Mouse (Mus musculus) C2C12 (cell line): ENCODE data around the gene Krt24. TPM values are rescaled to one million over a fixed set of nuclear protein-coding genes. Genes with fewer than 3 reads are reported as not detected.

Experiments
- H3K27me3 ChIP-seq: one replicate; pipeline ENCODE4 v1.6.1; 2011; ENCODE audit not compliant: control insufficient read depth, insufficient read depth, insufficient read length
- H3K36me3 ChIP-seq: one replicate; pipeline ENCODE4 v1.6.1; 2011; ENCODE audit not compliant: control insufficient read depth, insufficient read depth
- H3K4me3 ChIP-seq: one replicate; pipeline ENCODE4 v1.5.1; 2011; ENCODE audit warnings: mild to moderate bottlenecking, control low read depth; ENCODE audit not compliant: poor library complexity, insufficient read depth, severe bottlenecking
- H3K79me2 ChIP-seq: one replicate; pipeline ENCODE4 v1.6.1; 2011; ENCODE audit not compliant: control insufficient read depth, insufficient read depth
- H3K79me3 ChIP-seq: one replicate; pipeline ENCODE4 v1.6.1; 2011; ENCODE audit warnings: low read depth, control low read depth
- H3ac ChIP-seq: one replicate; pipeline ENCODE3; 2011; ENCODE audit warnings: low read depth; ENCODE audit not compliant: control insufficient read depth, insufficient read length
- CEBPB ChIP-seq: IDR thresholded peaks from one replicate; pipeline ENCODE4 v1.6.1; 2011; ENCODE audit warnings: low read depth, mild to moderate bottlenecking, control low read depth, moderate library complexity
- CTCF ChIP-seq: IDR thresholded peaks from one replicate; pipeline ENCODE4 v1.5.1; 2011; ENCODE audit not compliant: control insufficient read depth, insufficient read depth, insufficient read length
- FOSL1 ChIP-seq: IDR thresholded peaks from one replicate; pipeline ENCODE4 v1.8.0; 2011; ENCODE audit warnings: mild to moderate bottlenecking, low read length; ENCODE audit not compliant: poor library complexity, insufficient read depth, severe bottlenecking
- MAX ChIP-seq: IDR thresholded peaks from one replicate; pipeline ENCODE4 v1.6.1; 2011; ENCODE audit warnings: mild to moderate bottlenecking, control low read depth
- MYOD1 ChIP-seq: IDR thresholded peaks from one replicate; pipeline ENCODE4 v1.6.1; 2011; ENCODE audit warnings: low read depth; ENCODE audit not compliant: control insufficient read depth, insufficient read length
- MYOG ChIP-seq: IDR thresholded peaks from one replicate; pipeline ENCODE4 v1.6.1; 2011; ENCODE audit not compliant: control insufficient read depth, insufficient read length; ENCODE audit errors: extremely low read depth
- USF1 ChIP-seq: IDR thresholded peaks from one replicate; pipeline ENCODE4 v1.6.1; 2011; ENCODE audit warnings: low read depth, mild to moderate bottlenecking, control low read depth, moderate library complexity
- polyA plus RNA-seq: library from polyadenylated mRNA; unstranded; fragments of >200 nt; fragmentation: generic; extraction: Trizol; gene quantifications from one replicate; pipeline ENCODE4 v1.2.1, GENCODE M21; 2012; ENCODE audit warnings: missing spikeins

Gene Krt24
- polyA plus RNA-seq, 1 experiment = not detected

DNA sequence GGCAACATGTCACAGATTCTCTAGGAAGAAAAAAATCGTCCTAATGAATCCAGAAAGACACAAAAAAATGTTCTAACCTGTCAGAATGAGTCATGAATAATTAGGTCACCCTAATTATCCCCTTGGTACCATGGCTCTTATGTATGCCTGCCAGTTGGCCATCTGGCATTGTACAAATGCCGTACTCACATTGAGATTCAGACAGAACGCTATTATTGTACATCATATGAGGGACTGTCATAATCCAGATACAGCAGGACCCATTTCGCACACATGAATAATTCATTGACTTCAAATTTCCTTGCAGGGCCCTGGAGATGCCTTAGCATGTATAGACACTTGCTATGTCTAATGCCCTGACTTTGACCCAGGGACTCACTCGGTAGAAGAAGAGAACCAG is 1.1 kb downstream of the Krt24 start:
- Histone ChIP-seq H3K79me2 (no peaks in the 10 kb centered on the region), H3K27me3 (peaks cover 57% of the 10 kb centered on the region), H3K79me3 (no peaks in the 10 kb centered on the region), H3K4me3 (no peak overlapping the region), H3ac (no peak overlapping the region), H3K36me3 (no peaks in the 10 kb centered on the region)
- no peak for TF ChIP-seq USF1
- no peak for TF ChIP-seq MYOD1
- no peak for TF ChIP-seq CTCF
- TF ChIP-seq CEBPB = no peak
- no peak for TF ChIP-seq MYOG
- no peak for TF ChIP-seq FOSL1
- TF ChIP-seq MAX = no peak

DNA sequence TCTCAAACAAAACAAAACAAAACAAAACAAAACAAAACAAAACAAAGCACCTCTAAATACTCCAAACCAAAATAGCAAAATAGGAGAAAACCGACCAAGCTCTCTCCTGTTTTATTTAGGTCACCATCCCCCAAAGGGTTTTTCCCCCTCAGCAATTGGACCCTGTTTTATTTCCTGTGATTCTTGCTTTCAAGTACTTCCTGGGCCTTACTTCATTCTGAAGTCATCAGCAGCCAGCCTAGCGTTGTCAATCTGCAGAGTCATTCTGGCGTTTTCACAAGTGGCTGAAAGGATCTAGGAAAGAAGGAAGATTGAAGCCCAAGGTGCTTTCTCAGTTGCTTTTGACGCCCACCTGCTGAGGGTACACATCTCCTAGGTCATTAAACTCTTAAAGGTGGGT is 1.7 kb downstream of the Krt24 start:
- no peak for TF ChIP-seq USF1
- TF ChIP-seq MAX = no peak
- TF ChIP-seq CEBPB = no peak
- TF ChIP-seq MYOD1 = no peak
- no peak for TF ChIP-seq MYOG
- TF ChIP-seq CTCF = no peak
- no peak for TF ChIP-seq FOSL1
- Histone ChIP-seq H3K4me3 (no peak overlapping the region), H3K79me3 (no peaks in the 10 kb centered on the region), H3ac (no peak overlapping the region), H3K27me3 (peaks cover 59% of the 10 kb centered on the region), H3K36me3 (no peaks in the 10 kb centered on the region), H3K79me2 (no peaks in the 10 kb centered on the region)

DNA sequence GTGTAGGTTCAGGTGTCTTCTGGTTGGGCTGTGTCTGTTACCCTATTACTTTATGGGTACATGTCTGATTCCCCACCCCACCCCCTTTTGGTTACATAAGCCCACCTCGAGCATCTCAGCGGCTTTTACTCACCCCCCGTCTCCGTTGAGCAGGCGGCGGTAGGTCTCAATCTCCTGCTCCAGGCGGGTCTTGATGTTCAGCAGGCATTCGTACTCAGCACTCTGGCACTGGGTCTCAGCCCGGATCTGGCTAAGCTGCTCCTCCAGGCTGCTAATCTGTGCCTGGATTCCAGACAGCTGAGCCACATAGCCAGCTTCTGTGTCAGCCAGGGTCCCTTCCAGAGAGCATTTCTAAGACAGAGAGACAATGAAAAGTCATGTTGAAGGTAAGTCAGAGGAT is 3.9 kb downstream of the Krt24 start:
- Histone ChIP-seq H3K27me3 (peaks cover 77% of the 10 kb centered on the region), H3ac (no peak overlapping the region)
- TF ChIP-seq MAX (no peak), MYOG (no peak), MYOD1 (no peak), FOSL1 (no peak), CEBPB (no peak), CTCF (no peak), USF1 (no peak)

DNA sequence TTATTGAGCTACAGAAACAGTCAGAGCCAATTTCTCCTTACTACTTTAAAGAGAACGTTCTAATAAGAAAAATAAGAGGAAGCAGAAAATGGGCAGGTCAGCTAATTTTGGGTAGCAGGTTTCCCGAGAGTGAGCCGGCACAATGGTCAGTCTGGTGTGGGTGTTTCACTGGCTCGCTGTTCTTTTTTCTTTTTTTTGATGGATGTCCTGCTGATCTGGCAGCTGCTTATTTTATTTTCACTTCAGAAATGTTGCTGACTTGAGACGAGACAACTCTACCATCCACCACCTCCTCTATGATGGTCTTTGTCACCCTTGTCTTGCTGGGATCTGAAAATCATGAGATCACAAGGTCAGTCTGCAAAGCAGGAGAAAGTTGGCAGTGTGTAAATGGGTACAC is 5.1 kb downstream of the Krt24 start:
- no peaks in the 10 kb centered on the region for H3K36me3 ChIP-seq
- H3K4me3 ChIP-seq = no peak overlapping the region
- peaks cover 76% of the 10 kb centered on the region for H3K27me3 ChIP-seq
- no peak for TF ChIP-seq MYOD1
- no peaks in the 10 kb centered on the region for H3K79me2 ChIP-seq
- H3ac ChIP-seq = no peak overlapping the region
- no peaks in the 10 kb centered on the region for H3K79me3 ChIP-seq

More for the DNA sequence above, 3.9 kb downstream of the Krt24 start:
- no peaks in the 10 kb centered on the region for H3K36me3 ChIP-seq
- no peak overlapping the region for H3K4me3 ChIP-seq
- no peaks in the 10 kb centered on the region for H3K79me3 ChIP-seq
- no peaks in the 10 kb centered on the region for H3K79me2 ChIP-seq

DNA sequence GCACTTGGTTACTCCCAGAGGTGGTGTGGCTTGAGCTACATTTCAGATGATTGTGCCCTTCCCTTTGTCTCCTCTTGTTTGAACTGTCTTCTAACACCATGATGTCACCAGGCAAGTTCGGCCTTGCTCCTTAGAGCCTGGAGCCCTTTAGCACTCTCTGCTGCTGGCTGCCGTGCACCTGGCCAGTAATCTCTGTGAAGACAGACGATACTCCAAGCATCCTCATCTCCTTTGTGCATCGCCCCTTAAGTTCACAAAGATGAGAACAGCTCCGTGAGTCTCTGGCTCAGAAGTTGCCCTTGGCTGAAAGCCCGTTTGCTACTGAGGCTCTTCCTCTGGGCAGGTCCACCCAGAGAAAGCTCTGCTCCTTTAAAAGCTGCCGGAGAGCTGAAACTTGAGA is 8.3 kb downstream of the Krt24 start:
- Histone ChIP-seq H3K36me3 (no peaks in the 10 kb centered on the region), H3K4me3 (no peak overlapping the region), H3K79me3 (no peaks in the 10 kb centered on the region), H3K79me2 (no peaks in the 10 kb centered on the region), H3ac (no peak overlapping the region), H3K27me3 (peaks cover 62% of the 10 kb centered on the region)
- TF ChIP-seq USF1 (no peak), CTCF (no peak), MAX (no peak), CEBPB (no peak), MYOG (no peak), MYOD1 (no peak), FOSL1 (no peak)

DNA sequence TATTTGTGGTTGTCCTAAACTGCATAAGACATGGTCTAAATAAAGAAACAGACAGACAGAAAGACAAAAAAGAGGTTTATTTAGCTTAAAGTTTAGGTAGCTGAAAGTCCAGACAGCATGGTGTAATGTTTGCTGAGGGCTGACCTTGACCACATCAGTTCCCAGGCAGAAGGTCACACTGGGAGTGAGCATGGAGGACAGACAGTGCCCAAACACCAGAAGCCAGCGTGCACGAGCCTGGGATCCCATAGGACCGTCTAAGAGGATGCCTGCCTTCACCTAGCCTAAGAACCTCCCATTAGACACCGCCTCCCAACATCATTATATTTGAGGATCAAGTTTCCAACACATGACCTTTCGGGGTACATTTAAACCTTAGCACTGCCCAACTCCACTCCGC is 9.4 kb downstream of the Krt24 start:
- Histone ChIP-seq H3K79me3 (no peaks in the 10 kb centered on the region), H3K27me3 (peaks cover 63% of the 10 kb centered on the region), H3ac (no peak overlapping the region), H3K79me2 (no peaks in the 10 kb centered on the region), H3K4me3 (no peak overlapping the region), H3K36me3 (no peaks in the 10 kb centered on the region)
- TF ChIP-seq CTCF = no peak
- no peak for TF ChIP-seq USF1
- no peak for TF ChIP-seq FOSL1
- TF ChIP-seq MYOG = no peak
- TF ChIP-seq MAX = no peak
- TF ChIP-seq MYOD1 = no peak
- no peak for TF ChIP-seq CEBPB
